Mouse (Mus musculus): ENCODE measurements at regions not wholly inside any gene's neighbourhood (a gene's known extent, or its start where the extent isn't known, plus 50 kb on each side); places are given as distances from the start of the nearest gene placed in this dataset.
A peak's percentile ranks its signal among the peaks of the same experiment; 100 is the strongest.

DNA sequence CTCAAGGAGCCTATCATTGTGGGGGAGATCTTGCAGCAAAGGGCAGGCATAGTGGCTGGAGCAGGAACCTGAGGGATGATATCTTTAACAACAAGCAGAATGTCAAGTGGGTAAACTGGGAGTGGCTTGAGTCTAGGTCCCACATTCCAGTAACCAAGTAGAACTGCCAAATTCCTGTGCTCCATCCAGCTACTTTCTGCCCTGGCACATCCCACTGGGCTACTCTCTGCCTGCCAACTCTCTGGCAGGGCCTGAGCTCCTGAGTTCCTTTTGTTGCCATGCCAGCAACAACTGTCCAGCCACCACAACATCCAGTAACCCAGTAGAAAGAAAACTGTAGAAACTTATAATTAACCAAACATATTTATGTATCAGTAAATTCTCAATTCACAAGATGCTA, 1088.8 kb upstream of the Tenm4 start:
- H3K36me3 ChIP-seq (replicated peaks), result no peaks in the 10 kb centered on the region
- no peaks in the 10 kb centered on the region for H3K4me1 ChIP-seq
- no peaks in the 10 kb centered on the region for H3K9me3 ChIP-seq
- H3K27me3 ChIP-seq (replicated peaks; ENCODE audit: low read depth, poor library complexity, severe bottlenecking), result no peaks in the 10 kb centered on the region
- no peak for DNase-seq (ENCODE audit: low spot score)
- H3K4me3 ChIP-seq, result no peak overlapping the region
- no peak overlapping the region for H3K27ac ChIP-seq (replicated peaks)

DNA sequence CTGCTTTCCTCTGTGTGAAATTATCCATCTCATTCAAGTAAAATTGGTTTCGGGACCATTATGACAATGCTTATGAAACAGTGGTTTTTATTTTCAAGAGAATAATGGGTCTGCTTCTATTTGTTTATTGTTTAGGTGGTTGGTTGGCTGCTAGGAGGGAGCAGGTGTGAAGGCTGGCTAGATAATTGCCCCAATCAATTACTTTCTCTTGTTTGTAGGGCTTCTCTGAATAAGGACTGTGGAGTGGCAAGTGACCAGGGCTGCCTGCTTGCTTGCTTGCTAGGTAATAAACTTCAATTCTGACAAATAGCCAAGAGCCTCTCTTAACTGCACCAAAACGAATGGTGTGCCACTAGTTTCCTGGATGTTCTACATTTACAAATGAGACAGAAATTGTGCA, 1086.7 kb upstream of the Tenm4 start:
- no peak for DNase-seq (ENCODE audit: low spot score)
- Histone ChIP-seq H3K4me3 (no peak overlapping the region), H3K4me1 (no peaks in the 10 kb centered on the region), H3K27me3 (replicated peaks; ENCODE audit: low read depth, poor library complexity, severe bottlenecking) (no peaks in the 10 kb centered on the region), H3K27ac (replicated peaks) (no peak overlapping the region), H3K36me3 (replicated peaks) (no peaks in the 10 kb centered on the region), H3K9me3 (no peaks in the 10 kb centered on the region)
- 82% methylated on average over 2 of the region's 2 CpGs for WGBS

- no peak overlapping the region for H3K27ac ChIP-seq (replicated peaks)
- DNase-seq (ENCODE audit: low spot score), result peak; percentile 46
Measured at GRCm38 (mm10) chr7:95091360-95091759, 1079.7 kb upstream of the Tenm4 start.

DNA sequence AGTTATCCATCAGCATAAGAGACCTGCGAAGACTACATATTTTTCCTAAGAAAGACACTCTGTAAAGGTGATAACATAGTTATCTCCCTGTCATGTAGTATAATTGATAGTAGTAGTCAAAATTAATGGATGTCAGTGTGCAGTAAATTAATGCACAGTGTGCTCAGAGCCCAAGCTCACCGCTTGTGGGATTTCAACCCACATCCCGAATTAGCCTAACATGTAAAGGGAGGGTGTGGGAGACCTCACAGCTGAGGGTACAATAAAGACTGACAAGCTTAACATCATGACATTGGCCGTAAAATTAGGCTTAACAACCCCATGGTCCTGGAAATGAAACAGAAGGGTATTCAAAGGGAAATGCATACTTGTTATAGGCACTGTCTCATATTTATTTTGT, 1042.0 kb upstream of the Tenm4 start:
- Histone ChIP-seq H3K9me3 (no peaks in the 10 kb centered on the region), H3K36me3 (replicated peaks) (no peaks in the 10 kb centered on the region), H3K4me1 (peaks cover 4% of the 10 kb centered on the region; the same call in 1 of the 2 replicates), H3K4me3 (no peak overlapping the region), H3K27ac (replicated peaks) (no peak overlapping the region), H3K27me3 (replicated peaks; ENCODE audit: low read depth, poor library complexity, severe bottlenecking) (no peaks in the 10 kb centered on the region)
- no peak for DNase-seq (ENCODE audit: low spot score)
- WGBS, result 87% methylated on average over 4 of the region's 4 CpGs

More at GRCm38 (mm10) chr7:95091360-95091759, 1079.7 kb upstream of the Tenm4 start:
- Histone ChIP-seq H3K27me3 (replicated peaks; ENCODE audit: low read depth, poor library complexity, severe bottlenecking) (no peaks in the 10 kb centered on the region), H3K4me1 (no peaks in the 10 kb centered on the region), H3K4me3 (no peak overlapping the region), H3K36me3 (replicated peaks) (no peaks in the 10 kb centered on the region), H3K9me3 (no peaks in the 10 kb centered on the region)

DNA sequence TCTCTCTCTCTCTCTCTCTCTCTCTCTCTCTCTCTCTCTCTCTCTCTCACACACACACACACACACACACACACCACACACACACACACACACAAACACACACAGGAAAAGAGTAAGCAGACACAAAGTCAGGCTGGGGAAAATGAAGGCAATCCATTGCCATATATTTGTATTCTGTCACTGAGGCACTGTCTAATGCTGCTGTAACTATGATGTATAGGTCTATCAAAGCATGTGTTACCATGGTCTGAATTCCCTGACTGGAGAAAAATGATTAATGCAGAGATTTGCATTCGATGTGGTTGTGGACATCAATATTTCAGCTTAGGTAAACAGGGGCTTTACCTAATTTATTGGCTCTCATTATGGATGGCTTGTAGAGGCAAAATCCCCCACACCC, 1038.0 kb upstream of the Tenm4 start:
- DNase-seq (ENCODE audit: low spot score), result no peak
- Histone ChIP-seq H3K36me3 (replicated peaks) (no peaks in the 10 kb centered on the region), H3K9me3 (no peaks in the 10 kb centered on the region), H3K4me3 (no peak overlapping the region), H3K27me3 (replicated peaks; ENCODE audit: low read depth, poor library complexity, severe bottlenecking) (no peaks in the 10 kb centered on the region), H3K27ac (replicated peaks) (no peak overlapping the region), H3K4me1 (peaks cover 8% of the 10 kb centered on the region; the same call in 1 of the 2 replicates)
- WGBS, result 86% methylated on average over 1 of the region's 1 CpGs

GRCm38 (mm10) chr7:95134062-95134625, 1036.9 kb upstream of the Tenm4 start:
- no peak for DNase-seq (ENCODE audit: low spot score)
- WGBS, result 53% methylated on average over 5 of the region's 5 CpGs
- Histone ChIP-seq H3K9me3 (no peaks in the 10 kb centered on the region), H3K27me3 (replicated peaks; ENCODE audit: low read depth, poor library complexity, severe bottlenecking) (no peaks in the 10 kb centered on the region), H3K36me3 (replicated peaks) (no peaks in the 10 kb centered on the region), H3K27ac (replicated peaks) (no peak overlapping the region), H3K4me3 (no peak overlapping the region), H3K4me1 (peaks cover 8% of the 10 kb centered on the region; the same call in 1 of the 2 replicates)

- no peak for DNase-seq (ENCODE audit: low spot score)
- H3K36me3 ChIP-seq (replicated peaks), result no peaks in the 10 kb centered on the region
- no peaks in the 10 kb centered on the region for H3K9me3 ChIP-seq
- H3K27ac ChIP-seq (replicated peaks), result no peak overlapping the region
- no peaks in the 10 kb centered on the region for H3K4me1 ChIP-seq
- H3K27me3 ChIP-seq (replicated peaks; ENCODE audit: low read depth, poor library complexity, severe bottlenecking), result no peaks in the 10 kb centered on the region
- H3K4me3 ChIP-seq, result no peak overlapping the region
- WGBS, result 88% methylated on average over 1 of the region's 1 CpGs
Measured at GRCm38 (mm10) chr7:95141778-95142177, 1029.3 kb upstream of the Tenm4 start.

DNA sequence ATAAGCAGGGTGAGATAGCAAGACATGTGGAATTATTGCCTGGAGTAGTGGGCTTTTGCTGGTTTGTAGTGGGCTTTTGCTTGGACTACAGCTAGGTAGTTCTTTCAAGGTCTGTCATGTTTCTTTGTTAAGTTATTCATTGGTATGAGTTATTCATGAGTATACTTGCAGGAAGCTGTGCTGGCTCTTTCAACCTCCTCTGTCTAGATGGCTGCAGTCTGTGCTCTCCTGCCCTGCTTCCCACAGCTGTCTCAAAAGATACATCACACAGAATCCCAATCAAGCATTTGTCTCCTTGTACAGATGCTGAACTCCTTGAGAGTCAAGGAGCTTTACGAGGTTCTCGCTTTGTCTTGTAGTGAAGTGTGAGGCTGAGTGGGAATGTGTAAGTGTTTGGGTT, 1028.0 kb upstream of the Tenm4 start:
- Histone ChIP-seq H3K4me1 (no peaks in the 10 kb centered on the region), H3K36me3 (replicated peaks) (no peaks in the 10 kb centered on the region), H3K9me3 (no peaks in the 10 kb centered on the region), H3K4me3 (no peak overlapping the region), H3K27ac (replicated peaks) (no peak overlapping the region), H3K27me3 (replicated peaks; ENCODE audit: low read depth, poor library complexity, severe bottlenecking) (no peaks in the 10 kb centered on the region)
- DNase-seq (ENCODE audit: low spot score), result no peak
- WGBS, result 89% methylated on average over 2 of the region's 2 CpGs
